Mouse (Mus musculus): Measurements from ENCODE around the gene Celf3.

Gene Celf3

DNA sequence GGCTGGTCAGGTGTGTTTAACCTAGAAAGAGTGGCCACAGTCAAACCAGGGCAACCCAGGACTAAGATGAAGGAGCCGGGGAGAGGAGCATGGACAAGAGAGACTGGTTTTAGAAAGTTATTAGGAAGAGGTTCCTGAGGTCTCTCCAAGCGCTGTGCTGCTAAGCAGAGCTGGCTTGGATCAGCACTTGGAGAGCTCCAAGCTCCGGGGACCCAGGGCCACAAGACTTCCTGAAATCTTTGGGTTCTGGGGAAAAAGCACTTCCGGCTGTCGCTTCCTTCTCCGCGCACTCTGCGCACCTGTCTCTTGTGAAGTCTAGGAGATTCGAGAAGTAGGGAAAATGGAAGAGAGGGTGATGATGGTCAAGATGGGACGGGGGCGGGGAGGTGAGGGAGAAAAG is 1.5 kb downstream of the Celf3 start:
- no peak for DNase-seq (ENCODE audit: low read depth, low spot score)

DNA sequence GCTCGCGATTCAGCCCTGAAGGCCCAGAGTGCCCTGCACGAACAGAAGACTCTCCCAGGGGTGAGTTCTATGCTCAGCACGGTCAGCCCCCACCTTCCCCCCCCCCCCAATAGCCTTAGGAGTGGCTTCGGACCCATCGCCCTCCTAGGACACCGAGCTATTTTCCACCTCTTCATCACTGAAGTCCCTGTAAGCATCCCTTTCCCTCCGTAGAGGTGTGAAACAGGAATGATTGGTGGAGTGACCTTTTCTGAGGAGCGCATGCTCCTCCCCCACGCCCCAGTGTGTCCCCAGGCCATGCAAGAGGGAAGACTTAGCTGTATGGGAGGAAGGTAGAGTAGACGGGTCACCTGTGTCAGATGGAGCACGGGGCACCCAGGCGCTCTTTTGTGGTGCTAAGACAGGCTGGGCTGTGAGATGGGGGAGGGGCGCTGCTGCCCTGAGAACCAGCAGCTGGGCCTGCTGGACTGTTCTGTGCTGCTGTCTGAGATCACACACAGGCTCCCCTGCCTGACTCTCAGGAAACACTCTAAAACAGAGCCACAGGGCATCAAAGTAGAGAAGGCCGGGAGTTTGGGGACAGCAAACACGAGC is 2.3 kb downstream of the Celf3 start, which contains the start of gene Riiad1:
Riiad1 (minus strand) TSS at position 51 of the 594 bp plus-strand sequence.
- DNase-seq (ENCODE audit: low read depth, low spot score), result no peak

DNA sequence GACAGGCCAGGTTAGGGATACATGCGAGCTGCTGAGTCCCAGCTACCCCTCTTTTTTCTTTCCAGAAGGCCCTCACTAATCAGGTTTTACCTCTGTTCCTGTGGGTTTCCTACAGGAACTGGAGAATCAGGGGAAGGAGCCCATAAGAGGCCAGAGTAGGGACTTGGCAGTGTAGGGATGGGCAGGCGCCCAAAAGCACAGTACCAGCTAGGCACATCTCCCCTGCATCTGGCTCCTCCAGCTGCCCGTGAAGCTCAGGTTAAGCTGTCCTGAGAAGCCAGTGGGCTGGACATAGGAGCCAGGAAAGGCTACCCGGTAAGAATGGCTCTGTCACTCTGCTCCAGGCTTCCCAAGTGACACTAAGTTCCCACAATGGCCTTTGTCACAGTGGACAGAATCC is 3.3 kb downstream of the Celf3 start:
- DNase-seq (ENCODE audit: low read depth, low spot score), result no peak

DNA sequence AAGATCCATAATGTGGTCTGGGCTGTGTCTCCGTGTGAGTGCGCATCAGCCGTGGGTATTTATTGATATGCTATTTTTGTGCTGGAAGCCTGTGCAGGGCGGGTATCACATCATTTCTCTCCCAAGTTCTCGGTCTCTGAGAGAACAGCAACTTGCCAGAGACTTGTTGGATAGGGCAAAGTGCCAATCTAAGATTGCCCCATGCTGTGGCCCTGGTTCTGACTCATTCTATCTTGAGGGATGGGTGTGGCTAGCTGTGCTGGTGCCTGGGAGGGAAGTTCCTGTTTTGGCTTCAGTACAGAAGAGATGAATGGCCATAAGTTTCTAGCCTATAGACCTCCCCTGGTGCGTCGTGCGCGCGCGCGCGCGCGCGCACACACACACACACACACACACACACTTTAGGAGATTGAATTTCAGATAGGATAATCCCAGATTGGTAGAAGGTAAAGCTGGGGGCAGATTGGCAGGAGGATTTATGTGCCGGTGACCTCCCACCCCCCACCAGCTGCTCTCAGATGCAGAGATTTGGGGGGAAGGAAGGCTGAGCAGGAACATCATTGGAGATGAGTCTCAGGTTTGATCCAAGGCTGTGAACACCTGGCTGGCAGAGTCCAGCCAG is 4.8 kb downstream of the Celf3 start:
- peak; percentile 61 for DNase-seq (ENCODE audit: low read depth, low spot score)

DNA sequence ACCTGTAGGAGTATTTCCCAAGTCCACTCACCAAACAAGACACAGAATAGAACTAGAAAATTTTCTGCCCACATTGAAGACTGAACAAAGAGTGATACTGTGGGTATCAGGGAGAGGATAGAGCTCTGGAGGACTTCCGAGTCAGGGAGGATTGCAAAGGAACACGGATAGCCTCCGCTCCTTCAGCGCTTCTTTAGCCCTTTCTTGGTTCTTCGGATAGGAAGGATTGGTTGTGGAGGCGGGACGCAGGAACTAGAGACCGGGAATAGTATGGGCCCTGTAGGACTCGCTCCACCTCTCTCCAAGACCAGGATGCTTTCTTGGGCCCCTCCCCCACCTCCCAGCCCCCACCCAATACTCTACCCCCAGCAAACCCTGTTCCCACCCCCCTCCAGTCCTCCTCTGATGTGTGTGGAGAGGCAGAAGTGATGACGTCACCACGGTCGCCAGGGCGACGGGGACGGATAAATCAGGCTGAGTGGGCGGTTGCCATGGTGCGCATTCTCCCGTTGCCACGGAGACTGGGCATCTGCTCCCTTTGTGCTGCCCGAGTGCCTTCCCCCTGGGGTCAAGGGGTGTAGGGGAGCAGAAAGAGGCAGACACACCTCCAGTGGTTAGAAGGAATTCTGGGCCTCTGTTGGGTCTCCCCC is 5.8 kb downstream of the Celf3 start:
- peak; percentile 68 for DNase-seq (ENCODE audit: low read depth, low spot score)

DNA sequence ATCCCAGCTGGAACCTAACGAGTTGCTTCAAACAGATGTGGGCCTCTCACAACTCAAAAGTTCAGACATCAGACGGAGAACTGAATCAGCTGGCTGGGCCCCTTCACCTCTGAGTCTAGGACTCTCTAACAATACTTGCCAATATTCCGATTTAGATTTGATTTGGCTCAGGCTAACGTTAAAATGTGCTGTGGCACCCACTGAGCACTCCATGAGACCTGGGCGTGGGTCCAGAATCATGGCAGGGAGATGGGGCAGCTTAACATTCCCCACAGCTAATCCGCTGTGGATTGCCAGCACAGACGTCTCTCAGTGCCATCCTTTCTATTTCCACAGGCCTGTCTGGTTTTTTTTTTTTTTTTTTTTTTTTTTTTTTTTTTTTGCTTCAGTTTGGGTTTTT is 7.8 kb downstream of the Celf3 start:
- DNase-seq (ENCODE audit: low read depth, low spot score), result no peak

DNA sequence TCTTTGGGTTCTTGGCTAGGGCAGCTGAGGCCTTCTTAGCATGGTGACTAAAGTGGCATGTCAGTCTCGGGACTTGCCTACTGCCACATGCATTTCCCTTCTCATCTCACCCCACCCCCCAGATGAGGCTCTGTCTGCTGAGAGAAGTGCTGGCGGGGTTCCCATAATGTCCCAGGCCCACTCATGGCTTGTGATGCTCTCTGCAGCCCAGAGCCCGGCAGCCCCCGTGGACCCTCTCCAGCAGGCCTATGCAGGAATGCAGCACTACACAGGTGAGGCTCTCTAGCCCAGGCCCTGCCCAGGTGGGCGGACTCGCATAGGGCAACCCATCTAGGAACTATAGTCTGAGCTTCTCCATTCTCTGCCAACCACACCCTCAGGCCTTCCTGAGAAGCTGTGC is 9.5 kb downstream of the Celf3 start:
- DNase-seq (ENCODE audit: low read depth, low spot score), result no peak

DNA sequence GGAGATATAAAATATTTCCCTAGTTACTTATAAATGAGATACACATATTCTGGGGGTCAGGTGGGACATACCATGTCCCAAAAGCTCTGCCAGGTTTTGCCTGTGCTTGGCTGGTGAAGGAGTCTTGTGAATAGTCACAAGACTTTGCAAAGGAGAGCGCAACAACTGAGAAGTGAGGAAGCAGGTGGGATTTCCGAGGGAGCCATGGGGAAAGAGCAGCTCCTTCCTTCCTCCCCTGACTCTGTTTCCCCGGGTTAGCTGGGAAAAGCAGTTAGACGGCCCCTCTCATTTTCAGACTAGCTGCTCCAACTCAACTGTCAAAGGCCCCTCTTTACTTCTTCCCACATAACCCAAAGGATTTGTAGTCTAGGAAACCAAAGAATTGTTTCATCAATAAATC is 19.1 kb downstream of the Celf3 start:
- DNase-seq (ENCODE audit: low read depth, low spot score), result no peak

DNA sequence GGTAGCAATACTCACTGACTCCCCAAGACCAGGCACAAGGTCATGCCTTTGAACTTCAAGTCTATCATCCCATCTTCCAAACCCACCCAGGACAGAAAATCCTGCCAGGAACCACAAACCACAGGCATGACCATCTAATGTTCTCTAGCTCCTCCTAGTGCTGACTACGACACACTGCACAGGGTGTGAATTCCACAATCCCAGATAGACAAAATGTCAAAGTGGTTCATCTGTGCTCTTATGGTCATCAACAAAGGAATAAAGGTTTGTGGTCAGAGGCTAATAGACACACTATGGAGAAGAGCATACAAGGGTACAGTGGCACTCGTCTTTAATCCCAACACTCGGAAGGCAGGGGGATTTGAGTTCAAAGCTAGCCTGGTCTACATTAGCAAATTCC is 24.1 kb downstream of the Celf3 start:
- DNase-seq (ENCODE audit: low read depth, low spot score), result no peak

DNA sequence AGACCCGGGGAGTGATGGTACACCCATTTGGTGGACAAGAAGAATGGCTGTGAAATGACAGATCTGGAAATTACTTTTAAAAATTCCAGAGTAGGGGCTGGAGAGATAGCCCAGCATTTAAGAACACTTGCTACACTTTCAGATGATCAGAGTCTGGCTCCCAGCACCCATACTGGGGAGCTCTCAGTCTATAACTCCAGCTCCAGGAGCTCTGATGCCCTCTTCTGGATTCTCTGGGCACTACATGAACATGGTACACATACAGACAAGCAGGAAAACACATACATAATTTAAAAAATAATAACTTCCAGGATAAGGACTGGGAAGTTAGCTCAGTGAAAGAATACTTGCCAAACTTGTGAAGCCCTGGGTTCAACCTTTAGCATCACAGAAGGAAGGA is 28.6 kb downstream of the Celf3 start:
- no peak for DNase-seq (ENCODE audit: low read depth, low spot score)

DNA sequence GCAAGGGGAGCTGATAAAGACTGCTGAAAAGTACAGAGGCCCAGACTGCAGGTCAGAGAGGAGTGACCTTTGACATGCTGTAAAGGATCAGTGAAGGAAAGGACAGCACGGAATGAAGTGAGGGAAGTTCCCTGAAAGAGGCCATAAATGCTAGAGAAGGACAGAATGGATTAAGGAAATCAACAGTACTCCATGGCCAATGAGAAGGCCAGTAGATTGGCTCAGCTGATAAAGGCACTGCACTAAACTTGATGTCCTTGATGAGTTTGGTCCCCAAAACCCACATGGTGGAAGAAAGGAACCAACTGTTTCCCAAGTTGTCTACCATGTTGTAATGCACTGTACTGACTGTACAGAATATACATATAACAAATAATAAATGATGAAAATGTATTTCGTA is 48.6 kb downstream of the Celf3 start:
- no peak for DNase-seq (ENCODE audit: low read depth, low spot score)

DNA sequence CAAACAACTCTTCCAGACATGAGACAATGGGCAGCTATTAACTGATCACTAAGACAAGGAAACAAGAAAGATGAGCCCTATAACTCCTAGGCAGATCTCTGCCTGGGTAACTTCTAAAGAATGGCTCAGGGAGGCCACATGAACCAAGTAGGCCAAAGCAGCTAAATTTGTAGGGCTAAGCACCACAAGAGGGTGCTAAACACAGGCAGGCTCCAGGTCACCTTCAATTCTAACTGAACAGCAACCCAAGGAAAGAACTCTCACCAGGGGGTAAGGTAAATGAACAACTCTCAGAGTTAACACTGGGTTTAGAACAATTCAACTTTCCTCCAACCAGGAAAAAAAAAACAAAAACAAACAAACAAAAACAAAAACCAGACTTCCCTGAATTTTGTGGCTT is 55.9 kb downstream of the Celf3 start:
- no peak for DNase-seq (ENCODE audit: low read depth, low spot score)

DNA sequence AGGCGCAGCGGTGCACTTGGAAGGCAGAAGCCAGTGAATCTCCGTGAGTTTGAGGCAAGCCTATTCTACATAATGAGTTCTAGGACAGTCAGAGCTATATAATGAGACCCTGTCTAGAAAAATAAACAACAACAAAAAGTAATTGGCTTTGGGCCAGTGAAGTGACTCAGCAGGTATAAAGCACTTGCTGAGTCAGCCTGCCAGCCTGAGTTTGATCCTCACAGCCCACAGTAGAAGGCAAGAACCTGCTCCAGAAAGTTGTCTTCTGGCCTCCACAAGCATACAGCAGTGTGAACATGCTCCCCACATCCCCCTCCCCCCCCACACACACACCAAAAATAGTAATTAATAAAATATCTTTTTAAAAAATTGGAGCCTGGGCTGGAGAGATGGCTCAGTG is 59.1 kb downstream of the Celf3 start:
- DNase-seq (ENCODE audit: low read depth, low spot score), result no peak
